Mouse (Mus musculus): ENCODE measurements around the gene Zfand3. TPM values are rescaled to one million over a fixed set of nuclear protein-coding genes. Genes with fewer than 3 reads are reported as not detected.

The Zfand3 gene
- polyA plus RNA-seq, 1 experiment from 2014 or later: 34.2 TPM

Other genes starting within 250 kb of the Zfand3 start
- gene Mdga1, start 34.6 kb upstream of the Zfand3 start, polyA plus RNA-seq (2015; fragmentation: Nextera tagmentation; extraction: Ambion mirVana): 2.9 and 3.5 TPM in 2 replicates

All from stomach, embryonic 16.5 days (tissue).